Mouse (Mus musculus) G1E (cell line): Measurements from ENCODE around the gene Sars. TPM values are rescaled to one million over a fixed set of nuclear protein-coding genes. Genes with fewer than 3 reads are reported as not detected.

Source experiments
- ATAC-seq: 2 replicates; pipeline ENCODE4 v1.8.0; 2016; ENCODE audit warnings: mild to moderate bottlenecking; ENCODE audit not compliant: insufficient number of reproducible peaks, poor library complexity, low FRiP score, severe bottlenecking; ENCODE audit errors: extremely low read depth
- DNase-seq: peaks from one replicate; pipeline ENCODE4 v3.0.0; 2012; ENCODE audit warnings: low spot score
- H3K27me3 ChIP-seq: 2 replicates; pipeline ENCODE4 v1.6.1; 2012; ENCODE audit warnings: mild to moderate bottlenecking, low read length, inconsistent platforms; ENCODE audit not compliant: insufficient read depth
- H3K36me3 ChIP-seq: replicated peaks from 2 replicates; pipeline ENCODE3; 2012; ENCODE audit warnings: mild to moderate bottlenecking, inconsistent platforms
- H3K4me1 ChIP-seq: 2 replicates; pipeline ENCODE4 v1.6.1; 2012; ENCODE audit warnings: low read depth, low read length, inconsistent platforms, mixed read lengths; ENCODE audit not compliant: insufficient read depth
- H3K4me3 ChIP-seq: 2 replicates; pipeline ENCODE4 v1.5.1; 2012; ENCODE audit warnings: low read depth, mild to moderate bottlenecking, inconsistent platforms, low read length, moderate library complexity, mixed read lengths
- H3K9me3 ChIP-seq: replicated peaks from 2 replicates; pipeline ENCODE4 v1.6.1; 2012; ENCODE audit warnings: inconsistent platforms
- CTCF ChIP-seq: IDR thresholded peaks from 2 replicates; pipeline ENCODE4 v1.5.1; 2012; ENCODE audit warnings: low read depth, low read length, inconsistent platforms, mixed read lengths
- GATA1 ChIP-seq: IDR thresholded peaks from 2 replicates; pipeline ENCODE4 v1.6.1; 2012; ENCODE audit warnings: borderline replicate concordance, low read length, inconsistent platforms, mixed read lengths
- GATA2 ChIP-seq: IDR thresholded peaks from 2 replicates; pipeline ENCODE4 v1.6.1; 2012; ENCODE audit warnings: low read depth, low read length, inconsistent platforms, borderline replicate concordance
- POLR2AphosphoS5 ChIP-seq: IDR thresholded peaks from 2 replicates; pipeline ENCODE4 v1.6.1; 2012; ENCODE audit warnings: low read depth, low read length, inconsistent platforms; ENCODE audit not compliant: insufficient replicate concordance
- TAL1 ChIP-seq: conservative IDR thresholded peaks from 2 replicates; pipeline ENCODE4 v1.6.1; 2012; ENCODE audit warnings: low read depth, low read length, inconsistent platforms, mixed read lengths
- polyA plus RNA-seq: library from polyadenylated mRNA; stranded (reverse); fragments of >175 nt; gene quantifications from 2 replicates; pipeline ENCODE4 v1.2.3, GENCODE M21; 2012
- total RNA-seq, 2 experiments: library from RNA; stranded (forward) in 1 of 2; stranded (reverse) in 1 of 2; fragments of 200-1000 nt in 1 of 2; fragments of >200 nt in 1 of 2; fragmentation: Nextera tagmentation in 1 of 2; gene quantifications; 2 replicates each; pipeline ENCODE4 v1.2.3; 2014 to 2017

The Sars gene
- 138 and 143 TPM in 2 replicates for total RNA-seq (2014; fragmentation: Nextera tagmentation)
- total RNA-seq (2017), result 341 and 480 TPM in 2 replicates
- 170 and 206 TPM in 2 replicates for polyA plus RNA-seq

DNA sequence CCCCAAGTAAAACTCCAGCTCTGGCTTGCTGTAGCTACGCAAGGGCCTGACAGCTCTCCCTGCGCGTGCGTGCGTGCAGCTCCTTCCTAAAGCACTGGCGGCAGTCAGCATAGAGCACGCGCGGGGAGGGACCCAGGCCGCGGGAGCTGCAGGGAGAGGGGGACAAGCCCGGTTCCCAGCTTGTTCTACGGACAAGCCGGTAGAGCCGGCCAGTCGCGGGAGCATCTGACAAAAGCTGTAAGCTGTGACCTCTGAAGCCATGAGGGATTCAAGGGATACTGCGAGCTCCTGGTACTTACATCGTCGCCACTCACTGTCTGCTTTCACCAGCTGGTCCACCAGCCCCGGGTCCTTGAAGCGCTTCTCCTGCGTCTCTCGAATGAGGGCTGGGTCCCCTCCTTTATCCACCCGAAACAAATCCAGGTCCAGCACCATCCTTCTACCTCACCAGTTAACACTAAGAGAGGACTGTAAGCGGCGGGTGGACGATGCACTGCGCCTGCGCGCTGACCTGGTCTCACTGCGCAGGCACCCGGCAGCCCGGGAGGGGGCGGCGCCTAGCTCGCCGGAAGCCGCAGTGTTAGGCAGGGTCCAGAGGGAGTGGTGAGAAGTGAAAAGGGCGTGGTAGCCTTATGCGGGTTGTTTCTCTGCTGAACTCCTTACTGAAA is at the start of gene Sars:
Gene Sars, minus strand, starts transcription at position 512 of the 668 bp plus-strand sequence.
- Histone ChIP-seq H3K9me3 (no peaks in the 10 kb centered on the region), H3K4me3 (peak within 1 kb of the TSS; percentile 77), H3K27me3 (peaks cover 15% of the 10 kb centered on the region), H3K36me3 (peaks cover 38% of the 10 kb centered on the region), H3K4me1 (peaks cover 49% of the 10 kb centered on the region)
- ATAC-seq, result peak; percentile 87
- TF ChIP-seq TAL1 (no peak), POLR2AphosphoS5 (no peak), GATA2 (no peak), CTCF (no peak), GATA1 (no peak)
- DNase-seq, result peak; percentile 91

DNA sequence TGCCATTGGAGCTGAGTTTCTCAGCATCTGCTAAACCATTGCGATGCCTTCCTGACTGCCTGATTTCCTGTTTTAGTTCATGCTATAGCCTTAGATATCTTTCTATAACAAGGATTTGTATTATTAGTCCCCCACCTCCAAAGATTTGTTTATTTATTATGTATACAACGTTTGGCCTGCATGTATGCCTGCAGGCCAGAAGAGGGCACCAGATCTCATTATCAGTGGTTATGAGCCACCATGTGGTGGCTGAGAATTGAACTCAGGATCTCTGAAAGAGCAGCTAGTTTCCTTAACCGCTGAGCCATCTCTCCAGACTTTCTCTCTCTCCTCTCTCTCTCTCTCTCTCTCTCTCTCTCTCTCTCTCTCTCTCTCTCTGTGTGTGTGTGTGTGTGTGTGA is 45.0 kb upstream of the Sars start:
- DNase-seq (no peak), ATAC-seq (no peak)
- Histone ChIP-seq H3K4me1 (no peaks in the 10 kb centered on the region), H3K36me3 (no peaks in the 10 kb centered on the region), H3K9me3 (no peaks in the 10 kb centered on the region), H3K4me3 (no peak overlapping the region), H3K27me3 (peaks cover 7% of the 10 kb centered on the region; the same call in 1 of the 2 replicates)
- TF ChIP-seq CTCF, result no peak
- TF ChIP-seq GATA2, result no peak
- no peak for TF ChIP-seq POLR2AphosphoS5
- no peak for TF ChIP-seq TAL1
- no peak for TF ChIP-seq GATA1

DNA sequence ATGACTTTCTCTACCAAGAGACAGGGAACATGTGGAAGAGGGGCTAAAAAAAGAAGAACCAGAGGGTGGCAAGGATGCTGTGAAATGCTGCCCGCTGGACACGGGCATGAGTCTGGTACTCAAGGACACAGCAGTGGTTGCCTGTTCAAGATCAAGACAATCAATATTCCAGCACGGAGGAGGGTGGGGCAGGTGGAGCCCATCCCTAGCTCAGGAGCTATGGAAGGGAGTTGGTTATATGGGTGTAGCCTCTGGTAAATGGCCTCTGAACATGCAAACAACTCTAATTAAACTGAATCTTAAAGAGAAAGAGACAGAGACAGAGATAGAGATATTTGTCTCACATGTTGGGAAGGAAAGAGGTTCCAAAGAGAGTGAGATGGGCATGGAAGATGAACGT is 39.7 kb upstream of the Sars start:
- no peaks in the 10 kb centered on the region for H3K9me3 ChIP-seq
- TF ChIP-seq POLR2AphosphoS5 (no peak), GATA1 (no peak), GATA2 (no peak), TAL1 (no peak), CTCF (no peak)
- peaks cover 7% of the 10 kb centered on the region; the same call in 1 of the 2 replicates for H3K27me3 ChIP-seq
- no peaks in the 10 kb centered on the region for H3K4me1 ChIP-seq
- H3K4me3 ChIP-seq, result no peak overlapping the region
- DNase-seq (no peak), ATAC-seq (no peak)
- no peaks in the 10 kb centered on the region for H3K36me3 ChIP-seq

DNA sequence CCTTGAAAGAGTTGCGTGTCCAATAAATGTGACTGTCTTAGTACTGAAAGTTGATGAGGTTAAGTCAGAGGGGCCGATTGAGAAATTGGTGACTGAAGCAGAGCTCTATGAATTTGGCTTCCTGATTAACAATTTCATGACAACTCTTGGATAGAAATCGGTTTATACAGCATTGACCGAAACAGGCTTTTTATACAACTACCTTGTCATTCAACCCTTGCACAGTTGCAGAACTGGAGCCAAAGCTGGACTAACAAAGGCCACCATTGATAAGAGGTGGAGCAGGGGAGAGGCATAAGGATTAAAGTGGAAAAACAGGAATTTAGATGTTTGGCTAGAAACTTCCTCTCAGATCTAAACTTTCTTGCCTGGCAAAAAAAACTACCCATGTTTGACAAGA is 33.8 kb upstream of the Sars start:
- no peak for TF ChIP-seq GATA1
- no peak for TF ChIP-seq POLR2AphosphoS5
- no peak for TF ChIP-seq GATA2
- TF ChIP-seq CTCF, result no peak
- TF ChIP-seq TAL1, result no peak
- ATAC-seq, result no peak

DNA sequence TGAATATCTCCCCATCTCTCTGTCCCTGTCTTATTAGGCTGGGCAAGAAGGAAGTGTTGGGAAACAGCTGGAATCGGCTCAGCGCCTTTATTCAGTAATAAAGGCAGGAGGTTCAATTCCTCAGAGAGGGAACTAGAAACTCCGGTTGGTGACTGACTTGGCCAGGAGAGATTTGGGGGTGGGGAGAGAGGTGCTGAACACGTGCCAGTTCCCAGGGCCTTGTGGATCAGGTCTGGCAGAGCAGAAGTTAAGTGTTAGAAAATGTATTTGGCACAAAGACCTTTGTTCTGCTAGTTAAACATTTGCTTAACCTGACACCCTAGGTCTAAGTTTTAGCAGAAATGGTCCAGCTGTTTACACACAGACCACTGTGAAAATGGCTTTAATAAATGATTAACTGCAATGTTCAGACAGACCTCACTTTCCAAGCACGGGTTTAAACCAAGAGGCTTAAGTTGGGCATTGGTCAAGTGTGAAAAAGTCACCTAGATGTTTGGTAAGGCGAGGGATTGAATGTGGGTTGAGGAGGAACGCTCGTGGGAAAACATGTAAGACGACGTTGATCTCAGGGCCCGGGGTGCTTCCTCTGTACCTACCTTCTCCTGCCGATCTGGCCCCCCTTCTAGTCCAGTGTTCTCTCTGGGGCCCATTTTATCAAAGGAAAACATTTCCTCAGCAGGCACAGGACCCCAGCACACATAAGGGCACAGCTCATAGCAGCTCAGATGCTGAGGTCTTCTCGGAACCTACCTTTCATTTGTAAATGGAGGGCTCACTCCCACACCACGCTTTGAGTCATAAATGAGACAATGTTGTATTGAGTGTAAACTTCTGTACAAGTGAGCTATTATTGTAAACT is 32.0 kb upstream of the Sars start:
- Histone ChIP-seq H3K4me1 (no peaks in the 10 kb centered on the region), H3K27me3 (peaks cover 2% of the 10 kb centered on the region; the same call in 1 of the 2 replicates), H3K4me3 (no peak overlapping the region), H3K36me3 (no peaks in the 10 kb centered on the region), H3K9me3 (no peaks in the 10 kb centered on the region)
- TF ChIP-seq GATA2, result no peak
- no peak for TF ChIP-seq POLR2AphosphoS5
- no peak for TF ChIP-seq TAL1
- no peak for TF ChIP-seq CTCF
- no peak for TF ChIP-seq GATA1
- ATAC-seq (no peak), DNase-seq (no peak)

More for the DNA sequence above, 33.8 kb upstream of the Sars start:
- no peak for DNase-seq
- no peak overlapping the region for H3K4me3 ChIP-seq
- H3K9me3 ChIP-seq, result no peaks in the 10 kb centered on the region
- H3K27me3 ChIP-seq, result 0 out of 2 replicates have a peak, but pooled peaks cover 2% of the 10 kb centered on the region
- no peaks in the 10 kb centered on the region for H3K4me1 ChIP-seq
- H3K36me3 ChIP-seq, result no peaks in the 10 kb centered on the region

DNA sequence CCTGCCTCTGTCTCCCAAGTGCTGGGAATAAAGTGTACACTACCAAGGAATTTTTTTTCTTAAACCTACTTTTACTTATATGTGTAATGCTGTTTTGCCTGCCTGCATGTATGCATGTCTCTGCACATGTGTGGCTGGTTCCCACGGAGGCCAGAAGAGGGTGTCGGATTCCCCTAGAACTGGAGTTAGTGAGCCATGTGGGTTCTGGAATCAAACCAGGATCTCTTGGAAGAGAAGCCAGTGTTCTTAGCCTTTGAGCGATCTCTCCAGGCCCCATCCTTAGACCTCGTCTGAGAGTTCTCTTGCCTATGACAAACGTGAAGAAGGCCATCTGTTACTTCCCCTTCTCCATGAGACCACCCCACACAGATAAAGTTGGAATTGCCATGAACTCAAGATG is 30.5 kb upstream of the Sars start:
- TF ChIP-seq POLR2AphosphoS5 (no peak), TAL1 (no peak), GATA2 (no peak), CTCF (no peak), GATA1 (no peak)
- ATAC-seq (no peak), DNase-seq (no peak)
- no peaks in the 10 kb centered on the region for H3K36me3 ChIP-seq
- no peak overlapping the region for H3K4me3 ChIP-seq
- no peaks in the 10 kb centered on the region for H3K4me1 ChIP-seq
- peaks cover 2% of the 10 kb centered on the region; the same call in 1 of the 2 replicates for H3K27me3 ChIP-seq
- H3K9me3 ChIP-seq, result no peaks in the 10 kb centered on the region
